Mouse (Mus musculus) G1E (cell line): ENCODE data around the gene Katnal1. TPM values are rescaled to one million over a fixed set of nuclear protein-coding genes. Genes with fewer than 3 reads are reported as not detected.

Experiments
- ATAC-seq: 2 replicates; pipeline ENCODE4 v1.8.0; 2016; ENCODE audit warnings: mild to moderate bottlenecking; ENCODE audit not compliant: insufficient number of reproducible peaks, poor library complexity, low FRiP score, severe bottlenecking; ENCODE audit errors: extremely low read depth
- DNase-seq: peaks from one replicate; pipeline ENCODE4 v3.0.0; 2012; ENCODE audit warnings: low spot score
- H3K27me3 ChIP-seq: 2 replicates; pipeline ENCODE4 v1.6.1; 2012; ENCODE audit warnings: mild to moderate bottlenecking, low read length, inconsistent platforms; ENCODE audit not compliant: insufficient read depth
- H3K36me3 ChIP-seq: replicated peaks from 2 replicates; pipeline ENCODE3; 2012; ENCODE audit warnings: mild to moderate bottlenecking, inconsistent platforms
- H3K4me1 ChIP-seq: 2 replicates; pipeline ENCODE4 v1.6.1; 2012; ENCODE audit warnings: low read depth, low read length, inconsistent platforms, mixed read lengths; ENCODE audit not compliant: insufficient read depth
- H3K4me3 ChIP-seq: 2 replicates; pipeline ENCODE4 v1.5.1; 2012; ENCODE audit warnings: low read depth, mild to moderate bottlenecking, inconsistent platforms, low read length, moderate library complexity, mixed read lengths
- H3K9me3 ChIP-seq: replicated peaks from 2 replicates; pipeline ENCODE4 v1.6.1; 2012; ENCODE audit warnings: inconsistent platforms
- CTCF ChIP-seq: IDR thresholded peaks from 2 replicates; pipeline ENCODE4 v1.5.1; 2012; ENCODE audit warnings: low read depth, low read length, inconsistent platforms, mixed read lengths
- GATA1 ChIP-seq: IDR thresholded peaks from 2 replicates; pipeline ENCODE4 v1.6.1; 2012; ENCODE audit warnings: borderline replicate concordance, low read length, inconsistent platforms, mixed read lengths
- GATA2 ChIP-seq: IDR thresholded peaks from 2 replicates; pipeline ENCODE4 v1.6.1; 2012; ENCODE audit warnings: low read depth, low read length, inconsistent platforms, borderline replicate concordance
- POLR2AphosphoS5 ChIP-seq: IDR thresholded peaks from 2 replicates; pipeline ENCODE4 v1.6.1; 2012; ENCODE audit warnings: low read depth, low read length, inconsistent platforms; ENCODE audit not compliant: insufficient replicate concordance
- TAL1 ChIP-seq: conservative IDR thresholded peaks from 2 replicates; pipeline ENCODE4 v1.6.1; 2012; ENCODE audit warnings: low read depth, low read length, inconsistent platforms, mixed read lengths
- polyA plus RNA-seq: library from polyadenylated mRNA; stranded (reverse); fragments of >175 nt; gene quantifications from 2 replicates; pipeline ENCODE4 v1.2.3, GENCODE M21; 2012
- total RNA-seq, 2 experiments: library from RNA; stranded (forward) in 1 of 2; stranded (reverse) in 1 of 2; fragments of 200-1000 nt in 1 of 2; fragments of >200 nt in 1 of 2; fragmentation: Nextera tagmentation in 1 of 2; gene quantifications; 2 replicates each; pipeline ENCODE4 v1.2.3; 2014 to 2017

Gene Katnal1
- total and polyA plus RNA-seq, 3 experiments, result 0.71 TPM; not detected in 2

- H3K27me3 ChIP-seq, result no peaks in the 10 kb centered on the region
- no peak overlapping the region for H3K4me3 ChIP-seq
- H3K9me3 ChIP-seq, result peaks cover 69% of the 10 kb centered on the region
- TF ChIP-seq CTCF (no peak), POLR2AphosphoS5 (no peak), GATA1 (no peak), TAL1 (no peak), GATA2 (no peak)
- no peaks in the 10 kb centered on the region for H3K36me3 ChIP-seq
- H3K4me1 ChIP-seq, result no peaks in the 10 kb centered on the region
- ATAC-seq, result no peak
- DNase-seq, result no peak
These were observed 20.1 kb downstream of the Katnal1 start for GRCm38 (mm10) chr5:148909057-148909395.

- Histone ChIP-seq H3K27me3 (no peaks in the 10 kb centered on the region), H3K36me3 (no peaks in the 10 kb centered on the region), H3K9me3 (peaks cover 67% of the 10 kb centered on the region), H3K4me3 (no peak overlapping the region), H3K4me1 (no peaks in the 10 kb centered on the region)
- ATAC-seq (no peak), DNase-seq (no peak)
- TF ChIP-seq GATA1, result no peak
- no peak for TF ChIP-seq GATA2
- TF ChIP-seq CTCF, result no peak
- TF ChIP-seq TAL1, result no peak
- no peak for TF ChIP-seq POLR2AphosphoS5
These were observed 20.7 kb downstream of the Katnal1 start for GRCm38 (mm10) chr5:148908191-148909056.

GRCm38 (mm10) chr5:148906305-148906704, 22.8 kb downstream of the Katnal1 start:
- no peaks in the 10 kb centered on the region for H3K36me3 ChIP-seq
- DNase-seq (no peak), ATAC-seq (no peak)
- H3K4me3 ChIP-seq, result no peak overlapping the region
- TF ChIP-seq TAL1 (no peak), POLR2AphosphoS5 (no peak), GATA2 (no peak), CTCF (no peak), GATA1 (no peak)
- H3K4me1 ChIP-seq, result no peaks in the 10 kb centered on the region
- H3K27me3 ChIP-seq, result no peaks in the 10 kb centered on the region
- peaks cover 59% of the 10 kb centered on the region for H3K9me3 ChIP-seq

- Histone ChIP-seq H3K27me3 (no peaks in the 10 kb centered on the region), H3K9me3 (peaks cover 60% of the 10 kb centered on the region), H3K36me3 (no peaks in the 10 kb centered on the region), H3K4me3 (no peak overlapping the region), H3K4me1 (no peaks in the 10 kb centered on the region)
- TF ChIP-seq GATA1, result no peak
- no peak for TF ChIP-seq POLR2AphosphoS5
- no peak for TF ChIP-seq GATA2
- TF ChIP-seq CTCF, result no peak
- TF ChIP-seq TAL1, result no peak
- no peak for DNase-seq
- ATAC-seq, result no peak
These were observed 24.3 kb downstream of the Katnal1 start for GRCm38 (mm10) chr5:148904846-148905245.

- no peaks in the 10 kb centered on the region for H3K4me1 ChIP-seq
- H3K36me3 ChIP-seq, result no peaks in the 10 kb centered on the region
- DNase-seq, result no peak
- no peak for ATAC-seq
- H3K4me3 ChIP-seq, result no peak overlapping the region
- no peak for TF ChIP-seq GATA1
- no peak for TF ChIP-seq TAL1
- no peak for TF ChIP-seq POLR2AphosphoS5
- TF ChIP-seq GATA2, result no peak
- peaks cover 65% of the 10 kb centered on the region for H3K9me3 ChIP-seq
- H3K27me3 ChIP-seq, result no peaks in the 10 kb centered on the region
These were observed 29.8 kb downstream of the Katnal1 start for GRCm38 (mm10) chr5:148899361-148899760.

- ATAC-seq, result no peak
- no peaks in the 10 kb centered on the region for H3K4me1 ChIP-seq
- TF ChIP-seq POLR2AphosphoS5 (no peak), GATA1 (no peak), CTCF (no peak), GATA2 (no peak), TAL1 (no peak)
These were observed 31.1 kb downstream of the Katnal1 start for GRCm38 (mm10) chr5:148897941-148898417.

More at GRCm38 (mm10) chr5:148897941-148898417, 31.1 kb downstream of the Katnal1 start:
- Histone ChIP-seq H3K27me3 (no peaks in the 10 kb centered on the region), H3K9me3 (peaks cover 70% of the 10 kb centered on the region), H3K4me3 (0 out of 2 replicates have a peak overlapping the region, but pooled peaks have one; percentile 13), H3K36me3 (no peaks in the 10 kb centered on the region)
- no peak for DNase-seq
